Mouse (Mus musculus) urinary bladder, postnatal 10 days (tissue): ENCODE measurements around the gene Gbf1.
"Not testable (repeated sequence)": the region's sequence is repeated elsewhere in the genome, so short reads cannot be mapped to it uniquely, and the experiment has no call there.

Source experiments
- DNase-seq: peaks from one replicate; pipeline ENCODE4 v3.0.0; 2022; ENCODE audit warnings: low spot score

Gbf1 gene

DNA sequence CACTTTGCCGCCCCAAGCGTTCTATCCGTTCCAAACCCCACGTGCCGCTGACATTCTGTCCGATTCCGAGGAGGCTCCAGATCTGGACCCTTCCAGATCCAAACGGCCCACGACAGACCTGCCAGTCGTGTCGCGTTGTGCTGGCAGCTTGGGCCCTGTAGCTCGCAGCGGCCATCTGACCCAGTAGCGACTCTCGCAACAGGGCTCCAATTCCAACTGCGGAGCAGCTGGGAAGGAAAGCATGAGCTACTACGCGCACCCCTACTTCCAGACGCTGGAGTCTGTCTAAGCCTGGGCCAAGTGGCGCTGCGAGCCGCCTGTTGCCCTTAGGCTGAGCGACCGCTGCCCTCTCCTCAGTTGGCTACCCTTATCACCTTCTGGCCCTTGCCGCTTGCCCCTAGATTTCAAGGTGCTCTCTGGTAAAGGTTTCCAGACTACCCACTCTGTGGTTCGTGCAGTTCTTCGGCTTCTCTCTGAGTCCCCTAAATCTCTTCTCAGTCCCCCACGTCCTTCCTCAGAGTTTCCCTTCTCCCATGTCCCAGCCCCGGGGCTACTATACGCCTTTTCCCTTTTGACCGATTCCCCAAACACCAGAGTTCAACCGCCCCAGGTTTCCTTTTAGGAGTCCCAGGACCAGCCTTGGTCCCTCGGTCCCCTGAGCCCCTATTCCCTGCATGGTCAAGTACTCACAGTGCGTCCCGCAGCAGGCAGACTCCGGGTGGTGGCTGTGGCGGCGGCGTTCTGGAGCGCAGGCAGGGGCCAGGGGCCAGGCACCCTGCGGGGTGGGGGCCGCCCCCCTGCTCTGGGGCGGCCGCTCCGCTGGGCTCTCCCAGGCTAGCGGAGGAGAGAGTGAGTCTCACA lies 4.6 kb upstream of the Gbf1 start, which contains the start of gene Pitx3:
TSS of gene Pitx3 (minus strand) at position 816 of the 861 bp plus-strand sequence.
- DNase-seq = no peak

- peak; percentile 45 for DNase-seq
Observed at GRCm38 (mm10) chr19:46148372-46148760, 3.9 kb upstream of the Gbf1 start.

GRCm38 (mm10) chr19:46149091-46149490 lies 3.2 kb upstream of the Gbf1 start:
- no peak for DNase-seq

- DNase-seq = no peak
Observed at GRCm38 (mm10) chr19:46165950-46166349, 13.6 kb downstream of the Gbf1 start.

DNA sequence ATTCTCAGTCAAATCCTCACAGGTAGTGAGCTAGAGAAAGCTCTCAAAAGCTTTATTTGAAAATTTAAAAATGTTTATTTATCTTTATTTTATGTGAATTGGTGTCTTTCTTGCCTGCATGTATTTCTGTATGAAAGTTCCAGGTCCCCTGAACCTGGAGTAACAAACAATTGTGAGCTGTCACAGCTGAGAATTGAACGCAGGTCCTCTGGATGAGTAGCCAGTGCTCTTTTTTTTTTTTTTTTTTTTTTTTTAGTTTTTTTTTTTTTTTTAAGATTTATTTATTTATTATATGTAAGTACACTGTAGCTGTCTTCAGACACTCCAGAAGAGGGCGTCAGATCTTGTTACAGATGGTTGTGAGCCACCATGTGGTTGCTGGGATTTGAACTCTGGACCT lies 14.9 kb downstream of the Gbf1 start:
- DNase-seq = not testable (repeated sequence)

DNA sequence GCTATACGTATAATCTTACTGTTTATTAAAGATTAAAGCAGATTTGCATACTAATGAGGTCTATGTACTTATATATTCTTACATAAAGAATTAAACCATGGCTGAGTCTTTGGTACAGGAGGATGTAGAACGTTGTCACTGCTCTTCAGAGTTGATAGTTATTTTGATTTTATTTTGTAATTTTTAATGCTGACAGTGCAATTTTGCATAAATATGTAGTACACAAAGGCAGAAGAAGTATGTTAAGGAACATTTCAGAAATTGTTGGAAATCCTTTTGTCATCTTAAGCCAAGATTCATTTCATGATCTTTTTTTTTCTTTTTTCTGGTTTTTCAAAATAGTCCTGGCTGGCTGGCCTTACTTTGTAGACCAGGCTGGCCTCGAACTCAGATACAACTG lies 17.1 kb downstream of the Gbf1 start:
- no peak for DNase-seq

DNA sequence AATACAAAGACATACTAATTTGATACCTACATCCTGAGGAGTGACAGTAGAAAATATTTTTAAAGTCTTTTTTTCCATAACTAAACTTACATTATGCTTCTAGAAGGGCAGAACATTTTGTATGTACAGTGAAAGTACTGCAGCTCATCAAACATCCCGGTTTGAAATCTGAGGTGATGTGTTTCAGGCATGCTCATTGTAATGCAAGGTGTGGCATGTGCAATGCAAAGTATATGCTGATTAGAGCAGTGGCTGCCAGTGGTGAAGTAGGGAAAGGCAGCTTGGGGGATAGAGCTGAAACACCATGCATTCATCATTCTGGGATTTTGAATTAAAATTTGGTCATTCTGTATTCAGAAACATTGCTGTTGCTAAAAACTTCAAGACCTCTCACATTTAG lies 17.6 kb downstream of the Gbf1 start:
- DNase-seq = no peak

GRCm38 (mm10) chr19:46172541-46172940 lies 20.2 kb downstream of the Gbf1 start:
- no peak for DNase-seq

DNA sequence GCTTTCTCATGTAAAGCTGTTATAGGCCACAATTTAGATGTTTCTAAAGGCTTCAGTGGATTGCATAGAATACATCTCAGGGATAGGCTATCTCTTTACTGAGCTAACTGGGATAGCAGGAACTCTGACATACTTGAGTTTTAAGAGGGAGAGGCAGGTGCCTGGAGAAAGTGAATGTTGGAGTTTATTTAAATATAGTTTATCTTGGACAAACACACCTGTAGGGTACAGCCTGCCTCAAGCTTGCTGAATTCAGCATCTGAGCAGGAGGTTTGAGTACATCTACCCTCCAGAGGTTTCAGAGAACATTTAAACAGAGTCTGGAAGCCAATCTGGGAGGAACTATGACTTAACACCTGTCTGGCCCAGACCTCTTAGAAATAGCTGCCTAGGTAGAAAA lies 22.9 kb downstream of the Gbf1 start:
- DNase-seq = no peak

- DNase-seq = no peak
Observed at GRCm38 (mm10) chr19:46177046-46177445, 24.7 kb downstream of the Gbf1 start.

- no peak for DNase-seq
Observed at GRCm38 (mm10) chr19:46180274-46180673, 28.0 kb downstream of the Gbf1 start.

DNA sequence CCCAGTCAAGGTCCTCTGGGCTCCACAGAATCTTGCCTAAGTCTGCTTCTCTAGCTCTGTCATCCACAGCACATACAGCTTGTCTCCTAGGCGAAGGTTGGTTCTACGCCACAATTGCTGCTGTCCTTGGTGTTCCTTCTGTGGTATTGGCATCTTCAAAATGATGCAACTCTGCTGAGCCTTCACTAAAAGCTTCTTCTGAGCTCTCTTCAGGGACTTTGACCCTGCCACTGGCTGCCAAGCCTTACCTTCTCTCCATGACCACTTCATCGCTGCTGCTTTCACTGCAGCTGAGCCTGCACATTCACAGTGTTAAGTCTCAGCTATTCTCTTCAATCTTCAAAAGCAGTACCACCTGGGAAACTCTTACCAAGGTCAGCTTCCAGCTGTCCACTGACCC lies 29.9 kb downstream of the Gbf1 start:
- no peak for DNase-seq

DNA sequence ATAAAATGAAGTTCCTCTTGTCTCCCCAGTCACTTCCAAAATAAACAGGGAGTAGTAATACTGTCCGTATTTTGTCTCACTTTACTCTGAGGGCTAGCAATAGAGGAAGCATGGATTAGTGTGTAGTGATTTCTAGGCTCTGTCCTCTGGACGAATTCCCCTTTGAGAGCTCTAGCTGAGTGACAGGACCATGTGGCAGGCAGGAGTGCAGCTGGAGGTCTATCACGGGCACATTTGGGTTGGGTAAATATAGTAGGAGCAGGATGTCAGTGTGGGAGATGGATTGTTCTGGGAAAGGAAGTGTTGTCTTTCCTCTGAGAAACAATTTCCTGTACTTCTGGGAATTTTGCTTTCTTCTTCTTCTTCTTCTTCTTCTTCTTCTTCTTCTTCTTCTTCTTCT lies 34.3 kb downstream of the Gbf1 start:
- no peak for DNase-seq

- no peak for DNase-seq
Observed at GRCm38 (mm10) chr19:46187203-46187602, 34.9 kb downstream of the Gbf1 start.

DNA sequence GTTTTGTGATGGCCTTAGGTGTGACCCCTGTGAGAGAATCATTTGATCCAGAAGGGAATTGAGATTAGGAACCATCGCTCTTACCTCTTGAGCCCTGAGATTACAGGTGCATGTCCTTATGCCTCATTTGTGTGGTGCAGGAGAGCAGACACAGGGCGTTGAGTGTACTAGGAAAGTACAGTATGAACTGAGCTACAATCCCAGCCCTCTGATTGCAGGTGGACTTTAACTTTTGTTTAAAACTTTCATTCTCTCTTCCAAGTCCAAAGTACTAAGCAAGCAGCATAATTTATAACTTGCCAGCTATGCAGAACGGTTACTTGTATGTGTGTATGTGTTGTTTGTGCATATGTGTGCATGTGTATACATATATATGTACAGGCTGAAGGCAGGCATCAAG lies 46.0 kb downstream of the Gbf1 start:
- DNase-seq = no peak

- DNase-seq = no peak
Observed at GRCm38 (mm10) chr19:46198891-46199290, 46.6 kb downstream of the Gbf1 start.

DNA sequence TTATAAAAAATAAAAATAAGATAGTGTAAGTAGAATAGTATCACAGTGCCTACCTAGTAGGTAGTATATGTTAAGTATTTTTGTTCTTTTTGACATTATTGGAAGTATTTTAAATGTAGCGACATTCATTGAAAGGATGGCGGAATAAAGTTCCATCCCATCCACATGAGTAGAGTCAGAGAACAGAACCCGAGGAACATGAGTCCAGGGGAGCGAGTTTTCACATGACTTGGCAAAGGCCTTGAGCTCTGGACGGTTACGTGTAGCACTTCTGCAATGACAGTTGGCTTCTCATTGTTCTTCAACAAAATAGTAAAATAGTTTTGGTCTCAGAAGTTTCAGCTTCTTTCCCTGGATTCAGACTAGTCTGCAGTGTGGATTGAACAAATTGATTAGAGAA lies 51.9 kb downstream of the Gbf1 start:
- no peak for DNase-seq

DNA sequence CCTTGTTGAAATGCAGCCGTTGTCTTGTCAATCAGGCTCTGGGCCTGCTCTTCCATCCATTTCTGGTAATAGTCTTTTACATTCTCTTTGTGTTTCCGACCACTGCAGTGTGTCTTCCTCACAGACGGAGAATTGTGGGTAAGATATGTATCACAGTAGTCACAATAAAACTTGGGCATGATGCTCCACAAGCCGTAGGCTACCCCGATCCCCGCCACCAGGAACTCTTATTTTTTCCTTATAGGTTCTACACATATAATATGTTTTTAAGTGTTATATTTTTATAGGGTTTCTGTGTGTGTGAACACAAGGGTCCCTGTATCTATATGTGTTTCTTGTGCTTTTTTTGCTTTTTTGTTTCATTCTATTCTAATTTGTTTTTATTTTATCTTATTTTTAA lies 53.4 kb downstream of the Gbf1 start:
- DNase-seq = no peak

DNA sequence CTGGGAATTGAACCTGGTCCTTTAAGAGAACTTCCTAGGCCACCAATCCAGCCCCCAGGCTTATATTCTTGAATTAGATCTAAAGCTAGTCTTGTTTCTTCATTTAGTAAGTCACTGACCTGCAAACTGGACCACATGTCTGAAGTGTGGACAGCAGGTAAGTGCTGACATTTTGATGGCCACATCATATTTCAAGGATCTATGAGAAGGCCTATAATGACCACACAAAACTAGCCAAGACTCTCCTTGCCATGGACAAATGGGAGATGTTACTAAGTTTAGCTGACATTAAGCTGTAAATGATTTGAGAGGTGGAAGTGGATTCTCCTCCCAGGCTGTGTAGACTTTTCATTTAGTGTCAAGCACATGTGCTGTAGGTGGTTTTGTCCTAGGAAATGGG lies 58.6 kb downstream of the Gbf1 start:
- no peak for DNase-seq

- no peak for DNase-seq
Observed at GRCm38 (mm10) chr19:46214541-46214940, 62.2 kb downstream of the Gbf1 start.

DNA sequence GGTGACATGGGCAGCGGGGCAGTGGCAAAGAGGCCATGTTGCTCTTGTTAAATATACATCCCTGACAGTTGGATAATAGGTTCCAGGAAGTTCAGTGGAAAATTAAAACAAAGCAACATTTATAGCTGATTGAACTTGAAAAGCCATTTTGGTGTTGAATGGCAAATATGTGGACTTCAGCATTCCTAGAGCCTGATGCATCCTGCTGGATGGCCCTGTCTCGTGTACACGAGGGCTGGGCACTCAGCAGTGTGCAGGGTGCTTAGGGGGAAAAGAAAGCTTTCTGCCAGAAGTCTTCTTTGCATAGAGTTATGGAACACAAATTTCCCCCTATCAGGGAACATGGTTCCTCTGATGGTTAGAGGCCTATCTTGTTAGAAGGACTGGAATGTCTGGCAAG lies 63.1 kb downstream of the Gbf1 start:
- no peak for DNase-seq

DNA sequence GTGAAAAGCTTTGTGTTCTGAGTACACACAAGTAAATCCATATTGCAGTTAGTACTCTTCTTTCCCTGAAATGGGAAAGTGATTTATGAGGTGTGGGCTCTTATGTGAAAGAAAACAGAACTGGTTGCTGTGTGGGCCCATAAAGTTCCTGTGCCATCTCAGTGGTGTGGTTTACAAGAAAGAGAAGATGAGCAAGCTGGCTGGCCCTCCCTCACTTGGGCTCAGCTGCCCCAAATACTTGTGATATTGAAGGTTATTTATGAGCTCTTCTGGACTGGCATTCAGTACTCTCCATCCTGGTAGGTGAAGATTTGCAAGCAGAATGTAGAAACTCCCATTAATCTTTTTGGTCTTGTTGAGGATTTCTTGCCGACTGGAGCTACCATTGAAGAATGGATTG lies 64.4 kb downstream of the Gbf1 start:
- DNase-seq = no peak

DNA sequence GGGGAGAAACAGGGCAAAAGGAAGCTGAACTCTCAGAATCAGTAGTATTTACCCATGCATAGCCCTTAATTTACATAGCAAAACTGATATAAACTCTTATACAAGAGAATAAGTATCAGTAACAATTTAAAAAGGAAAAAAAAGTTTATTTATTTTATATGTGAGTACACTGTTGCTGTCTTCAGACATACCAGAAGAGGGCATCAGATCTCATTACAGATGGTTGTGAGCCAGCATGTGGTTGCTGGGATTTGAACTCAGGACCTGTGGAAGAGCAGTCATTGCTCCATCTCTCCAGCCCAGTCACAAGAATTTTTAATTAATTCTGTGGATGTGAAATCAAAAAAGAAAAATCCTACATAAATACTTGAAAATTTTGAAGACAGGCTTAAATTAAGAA lies 65.0 kb downstream of the Gbf1 start:
- not testable (repeated sequence) for DNase-seq

- no peak for DNase-seq
Observed at GRCm38 (mm10) chr19:46220116-46220515, 67.8 kb downstream of the Gbf1 start.
